Mouse (Mus musculus): ENCODE results near the gene Tspan5. TPM values are rescaled to one million over a fixed set of nuclear protein-coding genes. Genes with fewer than 3 reads are reported as not detected.

Tspan5 gene
- total and polyA plus RNA-seq, 3 experiments, result 28.1 to 35.1 TPM; not detected in 1

- DNase-seq (ENCODE audit: low read depth, low spot score), result no peak
- no peak overlapping the region for H3K4me3 ChIP-seq (ENCODE audit: control insufficient read depth in 1 of 2, insufficient read depth in 1 of 2, low read depth in 2 of 2, low read length in 2 of 2)
- no peaks in the 10 kb centered on the region for H3K79me2 ChIP-seq (ENCODE audit: control insufficient read depth, insufficient read depth, low read length, poor library complexity)
- TF ChIP-seq MAX (IDR thresholded peaks at IDR 0.05; ENCODE audit: low read length) (no peak), ZC3H11A (IDR thresholded peaks at IDR 0.05; ENCODE audit: low read depth, low read length) (no peak), SIN3A (IDR thresholded peaks at IDR 0.05; ENCODE audit: low read length) (no peak), RAD21 (IDR thresholded peaks at IDR 0.05; ENCODE audit: low read depth, low read length) (no peak), CTCF (IDR thresholded peaks at IDR 0.05 in 2 of 3, conservative IDR thresholded peaks at IDR 0.05 in 1 of 3; ENCODE audit: control insufficient read depth in 1 of 3, insufficient read depth in 1 of 3, low read depth in 2 of 3, low read length in 3 of 3, poor library complexity in 1 of 3, severe bottlenecking in 1 of 3) (no peak), KAT2A (conservative IDR thresholded peaks at IDR 0.05; ENCODE audit: low read depth, low read length) (no peak), MYC (IDR thresholded peaks at IDR 0.05; ENCODE audit: low read depth, low read length) (no peak), ETS1 (IDR thresholded peaks at IDR 0.05; ENCODE audit: low read depth, low read length) (no peak), BHLHE40 (IDR thresholded peaks at IDR 0.05; ENCODE audit: borderline replicate concordance, low read depth, low read length) (no peak), SMC3 (IDR thresholded peaks at IDR 0.05; ENCODE audit: low read depth, low read length) (no peak), GATA1 (IDR thresholded peaks at IDR 0.05; ENCODE audit: low read depth, low read length) (no peak), HCFC1 (IDR thresholded peaks at IDR 0.05; ENCODE audit: low read depth, low read length) (no peak), CHD1 (IDR thresholded peaks at IDR 0.05; ENCODE audit: low read depth, low read length) (no peak), ZNF384 (IDR thresholded peaks at IDR 0.05; ENCODE audit: low read depth, low read length) (no peak), MYB (IDR thresholded peaks at IDR 0.05; ENCODE audit: low read depth, low read length) (no peak), POLR2A (IDR thresholded peaks at IDR 0.05; ENCODE audit: control insufficient read depth in 1 of 2, insufficient read depth in 1 of 2, low read depth in 1 of 2, low read length in 2 of 2, poor library complexity in 1 of 2) (no peak), CHD2 (IDR thresholded peaks at IDR 0.05; ENCODE audit: low read length) (no peak), TCF12 (IDR thresholded peaks at IDR 0.05; ENCODE audit: low read depth, low read length) (no peak), E2F4 (IDR thresholded peaks at IDR 0.05; ENCODE audit: borderline replicate concordance, low read depth, low read length) (no peak), GABPA (IDR thresholded peaks at IDR 0.05; ENCODE audit: low read depth, low read length) (no peak)
- H3K27ac ChIP-seq (ENCODE audit: control insufficient read depth, low read depth, low read length), result no peak overlapping the region
- H3K27me3 ChIP-seq (ENCODE audit: control insufficient read depth in 1 of 2, insufficient read depth in 2 of 2, low read length in 2 of 2), result peaks cover 0 to 3% of the 10 kb centered on the region in 2 experiments; a peak in 1 of 4 replicates
- H3K36me3 ChIP-seq (ENCODE audit: control insufficient read depth in 1 of 2, insufficient read depth in 2 of 2, low read length in 2 of 2), result no peaks in the 10 kb centered on the region
- H3K9ac ChIP-seq (ENCODE audit: control insufficient read depth, low read depth, low read length, poor library complexity, severe bottlenecking), result no peak overlapping the region
- H3K9me3 ChIP-seq (replicated peaks; ENCODE audit: insufficient read depth, low read length), result no peaks in the 10 kb centered on the region
- H3K4me1 ChIP-seq (ENCODE audit: control insufficient read depth in 1 of 2, insufficient read depth in 2 of 2, low read length in 2 of 2), result no peaks in the 10 kb centered on the region
Measured at GRCm38 (mm10) chr3:138704469-138704868, 37.5 kb upstream of the Tspan5 start.

DNA sequence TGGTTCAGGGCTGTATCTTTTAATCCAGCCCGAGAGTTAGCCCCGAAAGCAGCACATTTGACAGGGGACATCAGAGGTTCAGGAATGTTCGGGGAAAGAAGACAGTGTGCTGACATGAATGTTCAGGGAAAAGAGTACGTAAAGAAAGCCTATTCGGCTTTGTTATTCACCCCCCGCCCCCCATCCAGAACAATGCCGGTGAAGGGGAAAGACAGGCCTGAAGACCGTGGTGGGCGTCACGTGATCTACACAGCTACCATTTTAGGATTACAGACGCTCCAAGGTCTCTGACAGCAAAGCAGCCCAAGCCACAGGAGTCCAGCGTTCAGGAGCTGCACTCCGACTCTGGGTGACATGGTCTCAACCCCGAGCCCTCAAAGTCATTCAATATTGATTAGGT, 36.1 kb upstream of the Tspan5 start:
- no peak for DNase-seq (ENCODE audit: low read depth, low spot score)
- H3K36me3 ChIP-seq (ENCODE audit: control insufficient read depth in 1 of 2, insufficient read depth in 2 of 2, low read length in 2 of 2), result no peaks in the 10 kb centered on the region
- TF ChIP-seq MAZ (IDR thresholded peaks at IDR 0.05; ENCODE audit: low read depth, low read length), result no peak
- TF ChIP-seq JUND (IDR thresholded peaks at IDR 0.05; ENCODE audit: low read depth, low read length), result no peak
- no peak for TF ChIP-seq EP300 (IDR thresholded peaks at IDR 0.05; ENCODE audit: low read depth in 1 of 2, low read length in 2 of 2)
- no peak for TF ChIP-seq RAD21 (IDR thresholded peaks at IDR 0.05; ENCODE audit: low read depth, low read length)
- TF ChIP-seq TCF12 (IDR thresholded peaks at IDR 0.05; ENCODE audit: low read depth, low read length), result no peak
- TF ChIP-seq RCOR1 (IDR thresholded peaks at IDR 0.05; ENCODE audit: low read depth, low read length), result no peak
- TF ChIP-seq TBP (IDR thresholded peaks at IDR 0.05; ENCODE audit: low read depth, low read length), result no peak
- no peak for TF ChIP-seq SIN3A (IDR thresholded peaks at IDR 0.05; ENCODE audit: low read length)
- no peak for TF ChIP-seq MEF2A (IDR thresholded peaks at IDR 0.05; ENCODE audit: extremely low read depth, insufficient replicate concordance, low read depth, low read length, poor library complexity, severe bottlenecking)
- no peak for TF ChIP-seq CTCF (IDR thresholded peaks at IDR 0.05 in 2 of 3, conservative IDR thresholded peaks at IDR 0.05 in 1 of 3; ENCODE audit: control insufficient read depth in 1 of 3, insufficient read depth in 1 of 3, low read depth in 2 of 3, low read length in 3 of 3, poor library complexity in 1 of 3, severe bottlenecking in 1 of 3)
- no peak for TF ChIP-seq USF1 (IDR thresholded peaks at IDR 0.05; ENCODE audit: low read depth, low read length)
- no peak for TF ChIP-seq MYB (IDR thresholded peaks at IDR 0.05; ENCODE audit: low read depth, low read length)
- H3K9me3 ChIP-seq (replicated peaks; ENCODE audit: insufficient read depth, low read length), result no peaks in the 10 kb centered on the region
- H3K79me2 ChIP-seq (ENCODE audit: control insufficient read depth, insufficient read depth, low read length, poor library complexity), result no peaks in the 10 kb centered on the region
- H3K4me1 ChIP-seq (ENCODE audit: control insufficient read depth in 1 of 2, insufficient read depth in 2 of 2, low read length in 2 of 2), result no peaks in the 10 kb centered on the region
- H3K27ac ChIP-seq (ENCODE audit: control insufficient read depth, low read depth, low read length), result no peak overlapping the region
- H3K27me3 ChIP-seq (ENCODE audit: control insufficient read depth in 1 of 2, insufficient read depth in 2 of 2, low read length in 2 of 2), result peaks cover 0 to 2% of the 10 kb centered on the region in 2 experiments; a peak in 1 of 4 replicates
- H3K4me3 ChIP-seq (ENCODE audit: control insufficient read depth in 1 of 2, insufficient read depth in 1 of 2, low read depth in 2 of 2, low read length in 2 of 2), result no peak overlapping the region
- H3K9ac ChIP-seq (ENCODE audit: control insufficient read depth, low read depth, low read length, poor library complexity, severe bottlenecking), result no peak overlapping the region

All from MEL (cell line).